Mouse (Mus musculus): Measurements from ENCODE around the gene Esr1.
"Not testable (repeated sequence)": the region's sequence is repeated elsewhere in the genome, so short reads cannot be mapped to it uniquely, and the experiment has no call there.

The Esr1 gene

GRCm38 (mm10) chr10:4611386-4612155, at the start of gene Esr1:
Esr1 (plus strand) TSS chr10:4611593.
- DNase-seq (ENCODE audit: low spot score) = no peak

- DNase-seq (ENCODE audit: low spot score) = no peak
These were observed 46.2 kb upstream of the Esr1 start for GRCm38 (mm10) chr10:4565148-4565547.

GRCm38 (mm10) chr10:4570778-4571177, 40.6 kb upstream of the Esr1 start:
- DNase-seq (ENCODE audit: low spot score) = no peak

GRCm38 (mm10) chr10:4571304-4571703, 40.1 kb upstream of the Esr1 start:
- no peak for DNase-seq (ENCODE audit: low spot score)

GRCm38 (mm10) chr10:4581905-4582304, 29.5 kb upstream of the Esr1 start:
- no peak for DNase-seq (ENCODE audit: low spot score)

GRCm38 (mm10) chr10:4586691-4587090, 24.7 kb upstream of the Esr1 start:
- no peak for DNase-seq (ENCODE audit: low spot score)

GRCm38 (mm10) chr10:4589576-4589975, 21.8 kb upstream of the Esr1 start:
- no peak for DNase-seq (ENCODE audit: low spot score)

GRCm38 (mm10) chr10:4590956-4591355, 20.4 kb upstream of the Esr1 start:
- no peak for DNase-seq (ENCODE audit: low spot score)

- no peak for DNase-seq (ENCODE audit: low spot score)
These were observed 17.6 kb upstream of the Esr1 start for GRCm38 (mm10) chr10:4593828-4594227.

- DNase-seq (ENCODE audit: low spot score) = no peak
These were observed 14.2 kb upstream of the Esr1 start for GRCm38 (mm10) chr10:4597211-4597610.

- peak; percentile 63 for DNase-seq (ENCODE audit: low spot score)
These were observed 13.1 kb upstream of the Esr1 start for GRCm38 (mm10) chr10:4598244-4598842.

- no peak for DNase-seq (ENCODE audit: low spot score)
These were observed 12.5 kb upstream of the Esr1 start for GRCm38 (mm10) chr10:4598916-4599315.

GRCm38 (mm10) chr10:4599591-4599990, 11.8 kb upstream of the Esr1 start:
- DNase-seq (ENCODE audit: low spot score) = no peak

- DNase-seq (ENCODE audit: low spot score) = no peak
These were observed 10.5 kb upstream of the Esr1 start for GRCm38 (mm10) chr10:4600796-4601474.

GRCm38 (mm10) chr10:4601612-4602011, 9.8 kb upstream of the Esr1 start:
- DNase-seq (ENCODE audit: low spot score) = not testable (repeated sequence)

GRCm38 (mm10) chr10:4602466-4602865, 8.9 kb upstream of the Esr1 start:
- no peak for DNase-seq (ENCODE audit: low spot score)

- no peak for DNase-seq (ENCODE audit: low spot score)
These were observed 6.7 kb upstream of the Esr1 start for GRCm38 (mm10) chr10:4604527-4605209.

GRCm38 (mm10) chr10:4610234-4610633, 1.2 kb upstream of the Esr1 start:
- no peak for DNase-seq (ENCODE audit: low spot score)

- no peak for DNase-seq (ENCODE audit: low spot score)
These were observed 1.1 kb downstream of the Esr1 start for GRCm38 (mm10) chr10:4612313-4613036.

- no peak for DNase-seq (ENCODE audit: low spot score)
These were observed 6.6 kb downstream of the Esr1 start for GRCm38 (mm10) chr10:4618026-4618425.

- DNase-seq (ENCODE audit: low spot score) = no peak
These were observed 7.3 kb downstream of the Esr1 start for GRCm38 (mm10) chr10:4618686-4619085.

GRCm38 (mm10) chr10:4619426-4619825, 8.0 kb downstream of the Esr1 start:
- DNase-seq (ENCODE audit: low spot score) = not testable (repeated sequence)

Measured in layer of hippocampus, adult 11-12 months (tissue).